Mouse (Mus musculus) heart, embryonic 11.5 days (tissue): Measurements from ENCODE around the gene Cntn2. TPM values are rescaled to one million over a fixed set of nuclear protein-coding genes. Genes with fewer than 3 reads are reported as not detected.
A peak's percentile ranks its signal among the peaks of the same experiment; 100 is the strongest.

ENCODE experiments used
- ATAC-seq: fragments of 200-750 bp; cut with Nextera tagmentation; replicated peaks from 2 replicates; pipeline ENCODE4 v1.8.0; 2017; ENCODE audit warnings: moderate library complexity; ENCODE audit not compliant: insufficient number of reproducible peaks, low FRiP score, low TSS enrichment
- H3K27ac ChIP-seq: fragments of 300-500 bp; sonication (generic); 2 replicates; pipeline ENCODE4 v1.5.1; 2014; ENCODE audit warnings: mild to moderate bottlenecking, low read depth, low read length
- H3K27me3 ChIP-seq: fragments of 300-500 bp; sonication (generic); 2 replicates; pipeline ENCODE4 v1.6.1; 2014; ENCODE audit warnings: mild to moderate bottlenecking, low read length, mixed read lengths; ENCODE audit not compliant: control insufficient read depth, insufficient read depth
- H3K36me3 ChIP-seq: fragments of 300-500 bp; sonication (generic); 2 replicates; pipeline ENCODE4 v1.6.1; 2014; ENCODE audit warnings: mild to moderate bottlenecking, low read length, moderate library complexity, mixed read lengths; ENCODE audit not compliant: control insufficient read depth, insufficient read depth
- H3K4me1 ChIP-seq: fragments of 300-500 bp; sonication (generic); 2 replicates; pipeline ENCODE4 v1.6.1; 2014; ENCODE audit warnings: low read length; ENCODE audit not compliant: control insufficient read depth, insufficient read depth
- H3K4me2 ChIP-seq: fragments of 300-500 bp; sonication (generic); 2 replicates; pipeline ENCODE4 v1.6.1; 2014; ENCODE audit warnings: mild to moderate bottlenecking, moderate library complexity
- H3K4me3 ChIP-seq: fragments of 300-500 bp; sonication (generic); 2 replicates; pipeline ENCODE4 v1.5.1; 2014; ENCODE audit warnings: low read depth, low read length
- H3K9ac ChIP-seq: fragments of 300-500 bp; sonication (generic); 2 replicates; pipeline ENCODE4 v1.6.1; 2014; ENCODE audit warnings: mild to moderate bottlenecking, low read depth, low read length, moderate library complexity
- H3K9me3 ChIP-seq: fragments of 300-500 bp; sonication (generic); replicated peaks from 2 replicates; pipeline ENCODE4 v1.6.1; 2016; ENCODE audit warnings: low read length; ENCODE audit not compliant: control insufficient read depth
- WGBS: fragments of 180-500 bp; shearing (Covaris S2); extraction: QIAGEN DNeasy Blood & Tissue Kit; methylation state at CpG from one replicate; pipeline ENCODE4 v1.1.7; 2014; ENCODE audit not compliant: insufficient replicate concordance; 5-methylcytosine and 5-hydroxymethylcytosine counted together
- polyA plus RNA-seq: library from polyadenylated mRNA; unstranded; fragments of >200 nt; fragmentation: Nextera tagmentation; extraction: Ambion mirVana; gene quantifications from 2 replicates; pipeline ENCODE4 v1.2.1, GENCODE M21; 2014

Gene Cntn2
- polyA plus RNA-seq, 1 experiment from 2014 or later, result 0.09 TPM

DNA sequence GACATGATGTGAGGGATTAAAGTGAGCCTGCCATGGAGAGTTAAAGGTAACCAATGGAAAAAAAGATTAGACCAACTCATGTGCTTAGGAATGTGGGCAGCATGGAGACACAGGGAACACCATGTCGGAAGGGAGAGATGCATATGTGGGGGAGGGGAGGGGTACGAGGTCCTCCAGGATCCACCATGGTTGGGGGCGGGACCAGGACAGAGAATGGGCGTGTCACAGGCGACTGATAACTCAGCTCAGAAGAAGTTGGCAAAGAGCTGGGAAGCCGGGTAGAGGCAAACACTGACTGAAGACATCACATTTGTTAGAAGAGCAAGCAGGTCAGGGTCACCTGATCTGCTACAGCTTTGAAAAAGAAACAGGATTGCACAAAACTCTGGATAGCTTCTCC lies 21.9 kb upstream of the Cntn2 start:
- H3K9ac ChIP-seq, result no peak overlapping the region
- peaks cover 16% of the 10 kb centered on the region for H3K27me3 ChIP-seq
- no peak for ATAC-seq
- H3K36me3 ChIP-seq, result no peaks in the 10 kb centered on the region
- H3K4me1 ChIP-seq, result peaks cover 3% of the 10 kb centered on the region; the same call in 1 of the 2 replicates
- 27% methylated on average over 6 of the region's 6 CpGs for WGBS
- H3K27ac ChIP-seq, result no peak overlapping the region
- no peak overlapping the region for H3K4me2 ChIP-seq
- H3K4me3 ChIP-seq, result no peak overlapping the region
- no peaks in the 10 kb centered on the region for H3K9me3 ChIP-seq

DNA sequence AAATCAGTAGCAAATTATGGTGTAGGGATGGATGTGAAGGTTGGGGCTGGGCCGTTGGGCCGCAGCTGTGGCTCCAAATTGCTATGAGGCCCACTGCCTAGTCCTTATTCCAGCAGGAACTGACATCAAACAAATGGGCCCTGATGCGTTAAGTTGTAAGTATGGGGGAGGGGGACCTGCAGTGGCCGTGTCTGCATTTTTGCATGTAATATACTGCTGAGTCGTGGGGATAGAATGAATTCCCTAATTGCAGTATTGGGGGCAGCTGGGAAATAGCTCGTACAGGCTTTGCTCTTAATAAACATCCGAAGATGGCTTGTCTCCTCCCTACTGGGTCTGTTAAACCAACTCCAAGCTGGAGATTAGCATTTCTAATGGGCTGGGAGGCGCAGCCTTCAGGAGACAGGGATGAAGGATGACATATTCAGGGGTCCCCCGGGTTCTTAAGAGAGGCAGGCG lies 19.3 kb upstream of the Cntn2 start:
- Histone ChIP-seq H3K9ac (no peak overlapping the region), H3K9me3 (no peaks in the 10 kb centered on the region), H3K27ac (no peak overlapping the region), H3K4me2 (no peak overlapping the region), H3K36me3 (no peaks in the 10 kb centered on the region), H3K4me3 (no peak overlapping the region), H3K4me1 (peaks cover 20% of the 10 kb centered on the region), H3K27me3 (peaks cover 12% of the 10 kb centered on the region)
- no peak for ATAC-seq
- WGBS, result 38% methylated on average over 10 of the region's 10 CpGs

DNA sequence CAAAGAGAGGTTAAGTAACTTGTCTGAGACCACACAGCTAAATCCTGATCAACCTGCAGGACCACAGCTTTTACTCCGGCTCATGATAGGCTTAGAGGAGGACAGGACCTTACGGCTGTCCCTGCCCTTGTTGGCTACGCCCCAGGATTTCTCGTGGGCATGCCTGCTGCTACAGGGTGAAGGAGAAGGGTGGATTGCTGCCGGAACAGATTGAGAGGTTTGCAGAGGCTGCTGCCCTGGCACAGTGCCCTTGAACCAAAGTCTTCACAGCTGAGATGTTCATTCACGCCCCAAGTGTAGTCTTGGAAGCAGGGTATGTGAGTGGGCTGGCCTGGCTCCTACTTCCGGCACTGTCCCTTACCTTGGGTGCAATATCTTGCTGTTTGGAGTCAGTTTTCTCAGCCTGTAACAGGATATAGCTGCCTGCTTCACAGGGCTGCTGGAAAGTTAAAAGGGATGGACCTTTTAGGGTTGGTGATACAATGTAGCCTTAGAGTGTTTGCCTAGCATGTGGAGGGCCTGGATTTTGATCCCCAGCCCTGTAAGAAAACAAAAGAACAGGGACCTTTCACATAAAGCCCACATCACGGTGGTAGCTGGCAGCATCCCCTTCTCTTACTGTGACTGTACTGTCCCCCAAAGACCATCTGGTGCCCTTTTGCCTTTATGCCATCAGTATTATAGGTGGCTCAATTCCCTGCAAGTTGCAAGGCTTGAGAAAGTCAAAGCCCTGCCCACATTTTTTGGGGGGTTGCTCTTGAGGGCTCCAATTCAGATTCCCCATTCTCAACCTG lies 18.0 kb upstream of the Cntn2 start:
- no peaks in the 10 kb centered on the region for H3K9me3 ChIP-seq
- H3K27ac ChIP-seq, result no peak overlapping the region
- 70% methylated on average over 8 of the region's 8 CpGs for WGBS
- H3K4me2 ChIP-seq, result no peak overlapping the region
- no peak overlapping the region for H3K9ac ChIP-seq
- H3K36me3 ChIP-seq, result no peaks in the 10 kb centered on the region
- peaks cover 22% of the 10 kb centered on the region for H3K4me1 ChIP-seq
- peaks cover 12% of the 10 kb centered on the region for H3K27me3 ChIP-seq
- no peak overlapping the region for H3K4me3 ChIP-seq
- ATAC-seq, result no peak

DNA sequence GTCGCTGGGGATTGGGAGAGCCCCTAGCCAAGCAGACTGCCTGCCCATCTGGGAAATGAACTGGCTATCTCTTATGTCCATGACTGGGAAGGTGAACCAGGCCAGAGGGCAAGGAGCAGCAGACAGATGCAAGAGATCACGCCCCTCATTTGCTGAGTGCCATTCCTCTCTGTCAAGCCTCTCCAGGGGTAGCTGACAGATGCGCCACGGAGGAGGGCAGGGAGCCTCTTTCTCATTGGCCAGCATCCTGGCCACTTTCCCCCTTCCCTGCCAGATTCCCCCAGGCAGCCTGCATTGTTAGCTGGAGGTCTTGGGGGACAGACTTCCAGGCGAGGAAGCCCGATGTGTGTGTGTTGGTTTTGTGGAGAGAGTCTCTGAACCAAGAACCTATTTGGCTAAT lies 16.0 kb upstream of the Cntn2 start:
- Histone ChIP-seq H3K9ac (no peak overlapping the region), H3K4me2 (no peak overlapping the region), H3K36me3 (no peaks in the 10 kb centered on the region), H3K27ac (no peak overlapping the region), H3K9me3 (no peaks in the 10 kb centered on the region), H3K4me3 (no peak overlapping the region), H3K4me1 (peaks cover 22% of the 10 kb centered on the region), H3K27me3 (peaks cover 17% of the 10 kb centered on the region)
- ATAC-seq, result no peak
- WGBS, result 15% methylated on average over 6 of the region's 6 CpGs

DNA sequence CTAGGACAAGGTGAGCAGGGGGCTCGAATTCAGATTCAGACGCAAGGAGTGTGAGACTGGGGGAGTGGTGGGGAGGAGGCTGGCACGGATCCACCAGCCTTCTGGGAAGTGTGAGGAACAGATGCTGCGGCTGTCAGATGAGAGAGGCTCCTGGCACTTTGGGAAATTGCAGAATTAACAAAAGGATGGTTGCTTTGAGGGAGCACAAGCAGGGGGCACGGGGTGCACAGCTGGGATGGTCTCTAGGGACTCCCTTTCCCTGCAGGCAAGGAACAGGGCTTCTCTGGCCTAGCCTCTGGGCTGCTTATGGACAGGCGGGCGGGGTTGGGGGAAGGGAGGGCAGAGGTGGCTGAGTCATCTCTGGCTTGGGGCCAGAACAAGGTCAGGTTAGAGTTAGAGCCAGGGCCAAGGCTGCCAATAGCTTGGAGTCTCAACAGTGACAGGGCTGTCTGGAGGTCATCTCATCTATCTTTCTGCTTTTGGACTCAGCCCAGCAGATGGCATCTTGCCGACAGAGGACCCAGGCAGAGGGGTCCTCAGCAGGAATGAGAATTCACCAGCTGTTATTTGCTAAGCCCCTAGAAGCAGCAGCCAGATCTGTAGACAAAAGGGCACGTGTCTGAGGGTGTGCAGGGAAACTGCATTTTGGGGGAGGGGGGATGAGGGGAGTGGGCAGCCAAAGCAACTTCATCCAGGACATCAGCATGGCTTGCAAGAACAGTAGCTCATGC lies 15.0 kb upstream of the Cntn2 start:
- Histone ChIP-seq H3K27ac (peak overlapping the region; percentile 2; the same call in 1 of the 2 replicates), H3K9me3 (no peaks in the 10 kb centered on the region), H3K36me3 (no peaks in the 10 kb centered on the region), H3K27me3 (peaks cover 17% of the 10 kb centered on the region), H3K4me1 (peaks cover 22% of the 10 kb centered on the region), H3K4me3 (no peak overlapping the region), H3K9ac (no peak overlapping the region), H3K4me2 (no peak overlapping the region)
- WGBS, result 13% methylated on average over 9 of the region's 9 CpGs
- ATAC-seq, result peak; percentile 48; the same call in 1 of the 2 replicates

DNA sequence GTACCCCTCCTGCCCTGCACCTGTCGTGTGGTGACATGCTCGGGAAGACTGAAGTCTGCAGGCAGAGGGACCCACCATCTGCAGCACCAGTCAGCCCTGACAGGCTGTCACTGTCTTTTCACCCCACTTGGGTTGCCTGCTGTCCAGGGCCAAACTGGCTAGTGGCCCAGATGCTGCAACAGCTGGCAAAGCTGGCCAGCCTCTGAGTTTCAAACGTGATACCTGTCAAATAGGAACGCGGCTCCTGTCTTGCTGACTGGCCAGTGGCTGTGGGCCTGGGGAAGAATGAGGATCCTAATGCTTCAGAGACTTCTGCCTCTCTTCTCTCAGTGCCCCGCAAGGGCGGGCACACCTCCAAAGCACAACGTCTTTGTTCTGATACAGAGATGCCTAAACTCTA lies 733 bp upstream of the Cntn2 start:
- Histone ChIP-seq H3K4me1 (peaks cover 13% of the 10 kb centered on the region), H3K36me3 (no peaks in the 10 kb centered on the region), H3K9me3 (no peaks in the 10 kb centered on the region), H3K27me3 (peaks cover 67% of the 10 kb centered on the region), H3K9ac (no peak overlapping the region), H3K4me3 (no peak overlapping the region), H3K27ac (no peak overlapping the region), H3K4me2 (no peak overlapping the region)
- no peak for ATAC-seq
- 66% methylated on average over 8 of the region's 8 CpGs for WGBS

DNA sequence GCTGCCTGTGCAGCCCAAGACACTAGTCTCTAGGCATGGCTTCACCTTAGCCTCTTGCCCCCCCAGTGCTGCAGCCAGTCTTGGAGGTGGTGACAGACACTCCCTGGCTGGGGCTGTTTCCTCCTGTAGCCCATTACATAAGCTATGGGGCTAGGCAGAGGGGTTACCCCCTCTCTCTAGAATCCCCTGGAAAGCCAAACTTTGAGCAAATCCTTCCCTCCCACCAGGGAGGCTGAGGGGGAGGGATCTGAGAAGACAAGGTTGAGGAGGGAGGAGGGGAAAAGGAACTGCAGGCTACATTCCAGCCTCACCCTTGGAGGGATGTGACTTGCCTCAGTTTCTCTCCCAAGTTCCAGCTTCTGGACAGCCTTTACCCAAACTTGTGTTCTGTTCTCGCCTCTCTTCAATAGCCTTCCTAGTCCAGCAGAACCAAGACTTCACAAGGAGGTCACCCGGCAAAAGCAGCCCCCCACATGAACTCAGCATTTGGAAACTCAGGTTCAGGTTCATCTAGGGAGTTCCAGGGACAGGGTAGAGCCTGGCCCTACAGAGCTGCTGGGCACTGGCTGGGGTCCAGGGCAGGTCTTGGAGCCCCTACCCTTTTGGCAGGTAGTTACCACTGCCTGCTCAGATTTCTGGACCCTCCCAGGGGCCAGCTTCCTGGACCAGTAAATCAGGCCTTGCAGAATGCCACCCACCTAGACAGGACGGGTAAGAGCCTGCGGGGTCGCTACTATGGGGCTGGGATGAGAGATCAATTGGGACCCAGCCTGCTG lies 1.0 kb downstream of the Cntn2 start:
- Histone ChIP-seq H3K9me3 (no peaks in the 10 kb centered on the region), H3K4me3 (no peak overlapping the region; the same call in 1 of the 2 replicates), H3K36me3 (no peaks in the 10 kb centered on the region), H3K4me1 (peaks cover 13% of the 10 kb centered on the region), H3K27ac (no peak overlapping the region), H3K9ac (no peak overlapping the region), H3K27me3 (peaks cover 76% of the 10 kb centered on the region), H3K4me2 (peak overlapping the region; percentile 43; the same call in 1 of the 2 replicates)
- no peak for ATAC-seq
- WGBS, result 13% methylated on average over 5 of the region's 5 CpGs

DNA sequence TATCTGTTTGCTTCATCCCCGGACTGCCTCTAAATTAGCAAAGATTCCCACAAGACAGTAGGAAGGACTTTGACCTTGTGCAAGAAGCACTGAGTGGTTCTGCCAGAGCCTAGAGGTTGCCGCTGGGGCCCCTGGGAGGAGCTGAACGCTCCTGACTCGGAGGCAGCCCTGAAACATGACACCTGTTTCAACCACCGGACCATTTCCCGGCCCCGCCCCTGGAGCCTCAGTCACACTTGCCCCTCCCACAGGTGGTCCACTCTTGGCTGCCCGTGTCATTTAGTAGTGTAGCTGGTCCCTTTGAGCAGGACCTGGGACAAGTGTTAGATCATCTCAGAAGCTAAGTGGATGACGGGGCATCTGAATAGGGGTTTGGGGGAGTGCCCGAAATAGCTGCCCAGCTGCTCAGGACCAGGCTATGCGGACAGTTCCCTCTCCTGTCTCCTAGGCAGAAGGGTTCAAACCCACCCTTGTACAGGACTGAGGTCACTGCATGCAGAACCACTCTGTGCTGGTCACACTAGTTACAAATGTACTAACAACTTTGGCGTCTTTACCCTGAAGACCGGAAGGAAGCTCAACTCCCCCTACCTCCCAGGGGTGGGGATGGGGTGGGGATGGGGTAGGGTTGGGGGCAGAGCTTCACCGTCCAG lies 1.8 kb downstream of the Cntn2 start:
- 4% methylated on average over 14 of the region's 14 CpGs for WGBS

More for the DNA sequence above, 1.8 kb downstream of the Cntn2 start:
- Histone ChIP-seq H3K4me3 (no peak overlapping the region), H3K36me3 (no peaks in the 10 kb centered on the region), H3K9ac (no peak overlapping the region), H3K4me2 (no peak overlapping the region; the same call in 1 of the 2 replicates), H3K27me3 (peaks cover 80% of the 10 kb centered on the region), H3K4me1 (peaks cover 13% of the 10 kb centered on the region), H3K27ac (no peak overlapping the region), H3K9me3 (no peaks in the 10 kb centered on the region)
- ATAC-seq, result 0 out of 2 replicates have a peak, but pooled peaks have one; percentile 55
